Mouse (Mus musculus) hematopoietic multipotent progenitor cell, adult 10-12 weeks (in vitro differentiated cells): ENCODE data around the gene Glis2. TPM values are rescaled to one million over a fixed set of nuclear protein-coding genes. Genes with fewer than 3 reads are reported as not detected.

Source experiments
- polyA plus RNA-seq: library from polyadenylated mRNA; stranded (reverse); fragments of >175 nt; gene quantifications from 2 replicates; pipeline ENCODE4 v1.2.3, GENCODE M21; 2012; ENCODE audit warnings: low replicate concordance

Gene Glis2
- polyA plus RNA-seq = 1.6 and 2.8 TPM in 2 replicates

DNA sequence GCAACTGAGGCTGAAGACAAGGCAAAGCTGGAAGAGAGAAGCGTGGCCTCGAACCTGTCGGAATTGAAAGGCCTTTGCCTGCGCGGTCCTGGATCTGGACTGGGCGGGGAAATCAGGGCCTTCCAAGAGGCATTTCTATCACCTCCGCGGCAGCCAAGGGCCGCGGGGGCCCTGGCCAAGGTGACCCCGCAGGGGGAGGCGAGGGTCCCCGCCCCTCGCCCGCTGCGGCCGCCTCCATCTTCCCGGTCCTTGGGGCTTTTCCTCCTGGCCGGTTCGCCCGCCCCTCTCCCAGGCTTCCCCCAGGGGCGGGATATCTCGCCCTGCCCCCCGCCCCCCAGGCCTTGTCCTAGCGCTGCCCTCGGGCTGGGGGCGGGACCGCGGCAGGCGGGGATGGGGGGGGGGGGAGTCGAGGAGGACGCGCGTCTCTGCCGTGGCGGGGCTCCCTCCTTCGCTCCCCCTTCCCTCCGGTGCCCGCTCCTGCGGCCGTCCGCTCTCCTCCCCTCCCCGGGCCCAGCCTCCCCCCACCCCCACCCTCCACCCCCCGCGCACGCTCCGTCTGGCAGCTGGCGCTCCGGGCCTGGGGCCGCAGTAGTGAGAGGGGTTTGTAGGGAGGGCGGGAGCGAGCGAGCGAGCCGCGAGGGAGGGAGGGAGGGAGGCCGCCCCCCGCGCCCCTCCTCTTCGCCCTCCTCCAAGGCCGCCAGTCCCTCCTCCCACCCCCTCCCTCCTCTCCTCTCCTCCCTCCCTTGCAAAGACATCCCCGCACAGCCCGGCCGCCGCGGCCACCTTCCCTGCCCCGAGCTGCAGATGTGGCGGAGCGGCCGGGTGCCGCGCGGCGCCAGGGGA, at the start of gene Glis2:
TSS of gene Glis2 (plus strand) at position 743 of the 843 bp plus-strand sequence.

DNA sequence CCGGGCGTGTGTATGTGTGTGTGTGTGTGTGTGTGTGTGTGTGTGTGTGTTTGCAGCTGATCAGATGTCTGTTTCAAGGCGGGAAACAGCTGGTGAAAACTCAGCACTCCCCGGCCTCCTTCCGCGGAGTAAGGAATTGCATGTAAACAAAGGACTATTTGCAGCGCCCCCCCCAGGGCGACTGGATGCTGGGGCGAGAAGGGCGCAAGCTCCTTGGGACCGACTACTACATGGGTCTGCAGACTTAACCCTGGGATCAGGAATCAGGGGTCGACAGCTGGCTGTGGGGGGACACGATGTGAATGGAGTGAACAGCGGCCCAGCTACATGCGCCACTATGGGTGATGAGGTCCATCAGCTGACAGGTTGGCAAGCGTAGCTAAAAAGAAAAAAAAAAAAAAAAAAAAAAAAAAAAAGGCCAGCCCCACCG, 34.8 kb upstream of the Glis2 start, which contains the start of gene Tfap4:
TSS of gene Tfap4 (minus strand) at position 140 of the 430 bp plus-strand sequence.

DNA sequence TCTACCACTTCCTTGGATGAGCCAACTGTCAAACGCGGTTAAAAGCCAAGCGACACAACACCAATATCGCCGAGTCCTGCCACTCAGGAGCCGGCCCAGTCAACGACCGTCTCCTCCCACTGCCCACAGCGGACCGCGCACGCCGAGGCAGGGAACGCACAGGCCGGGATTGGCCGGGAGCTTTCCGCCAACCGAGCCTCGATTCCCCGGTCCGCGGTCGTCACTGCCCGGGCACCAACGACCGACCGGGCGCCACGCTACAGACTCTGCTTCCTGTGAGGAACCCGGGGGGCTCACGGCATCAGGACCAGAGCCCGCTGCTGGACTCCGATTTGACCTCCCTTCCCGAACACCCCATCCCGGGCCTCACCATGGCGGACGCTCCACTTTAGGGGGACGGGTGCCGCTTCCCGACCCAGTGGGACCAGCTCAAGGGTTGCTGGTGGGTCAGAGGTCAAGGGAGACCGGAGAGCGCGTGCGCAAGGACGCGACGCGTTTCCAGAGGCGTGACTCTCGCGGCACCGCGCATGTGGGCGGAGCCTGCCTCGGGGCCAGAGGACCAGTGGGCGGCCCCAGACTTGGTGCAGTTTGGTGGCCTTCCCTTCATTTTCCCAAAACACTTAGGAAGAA, 30.1 kb downstream of the Glis2 start, which contains the start of gene Pam16:
TSS of gene Pam16 (minus strand) at position 508 of the 630 bp plus-strand sequence.

DNA sequence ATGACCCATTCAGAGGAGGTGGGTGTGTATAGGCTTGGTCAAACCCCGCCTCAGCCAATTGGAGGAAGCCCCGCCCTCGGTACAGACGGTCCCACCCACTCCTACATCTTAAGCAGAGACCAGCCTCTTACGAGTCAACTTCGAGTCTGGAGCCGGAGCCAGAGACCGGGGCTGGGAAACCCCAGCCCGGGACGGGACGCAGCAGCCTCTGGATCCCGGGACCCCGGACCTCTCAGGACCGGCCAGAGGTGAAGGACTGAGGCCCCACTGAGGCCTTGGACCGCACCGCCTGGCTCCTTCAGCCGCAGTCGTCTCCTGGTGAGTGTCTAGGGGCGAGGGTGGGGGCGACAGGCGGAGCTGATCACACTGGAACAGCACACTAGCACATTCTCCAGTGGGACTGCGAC, 45.3 kb downstream of the Glis2 start, which contains the start of the genes Vasn and Dnaja3:
TSS of gene Vasn (plus strand) at position 111 of the 407 bp plus-strand sequence.
TSS of gene Dnaja3 (plus strand) at position 159 of the 407 bp plus-strand sequence.

Other genes starting within 250 kb of the Glis2 start
- 1.0 and 1.1 TPM in 2 replicates for gene Adcy9, start 174.2 kb upstream of the Glis2 start, polyA plus RNA-seq
- 0.51 and 0.75 TPM in 2 replicates for gene Srl, start 52.9 kb upstream of the Glis2 start, polyA plus RNA-seq
- gene Tfap4, start 34.9 kb upstream of the Glis2 start, polyA plus RNA-seq = 26.1 and 36.2 TPM in 2 replicates
- gene Pam16, start 30.3 kb downstream of the Glis2 start, polyA plus RNA-seq = 32.2 and 86.3 TPM in 2 replicates
- 0.19 TPM in 1 of 2 replicates, not detected in the other for gene Vasn, start 45.2 kb downstream of the Glis2 start, polyA plus RNA-seq
- gene Dnaja3, start 45.3 kb downstream of the Glis2 start, polyA plus RNA-seq = 18.0 and 18.7 TPM in 2 replicates
- gene Coro7, start 85.1 kb downstream of the Glis2 start, polyA plus RNA-seq = 333 and 524 TPM in 2 replicates
- gene Nmral1, start 124.6 kb downstream of the Glis2 start, polyA plus RNA-seq = 2.1 and 11.1 TPM in 2 replicates
- gene Hmox2, start 131.6 kb downstream of the Glis2 start, polyA plus RNA-seq = 8.0 and 15.2 TPM in 2 replicates
- 47.1 and 78.2 TPM in 2 replicates for gene Cdip1, start 195.6 kb downstream of the Glis2 start, polyA plus RNA-seq
- not detected in 2 replicates for gene 4930562C15Rik, start 240.7 kb downstream of the Glis2 start, polyA plus RNA-seq